Mouse (Mus musculus): Measurements from ENCODE around the gene Lrch1. TPM values are rescaled to one million over a fixed set of nuclear protein-coding genes. Genes with fewer than 3 reads are reported as not detected.

The Lrch1 gene
- polyA plus RNA-seq, 1 experiment, result 8.4 TPM

DNA sequence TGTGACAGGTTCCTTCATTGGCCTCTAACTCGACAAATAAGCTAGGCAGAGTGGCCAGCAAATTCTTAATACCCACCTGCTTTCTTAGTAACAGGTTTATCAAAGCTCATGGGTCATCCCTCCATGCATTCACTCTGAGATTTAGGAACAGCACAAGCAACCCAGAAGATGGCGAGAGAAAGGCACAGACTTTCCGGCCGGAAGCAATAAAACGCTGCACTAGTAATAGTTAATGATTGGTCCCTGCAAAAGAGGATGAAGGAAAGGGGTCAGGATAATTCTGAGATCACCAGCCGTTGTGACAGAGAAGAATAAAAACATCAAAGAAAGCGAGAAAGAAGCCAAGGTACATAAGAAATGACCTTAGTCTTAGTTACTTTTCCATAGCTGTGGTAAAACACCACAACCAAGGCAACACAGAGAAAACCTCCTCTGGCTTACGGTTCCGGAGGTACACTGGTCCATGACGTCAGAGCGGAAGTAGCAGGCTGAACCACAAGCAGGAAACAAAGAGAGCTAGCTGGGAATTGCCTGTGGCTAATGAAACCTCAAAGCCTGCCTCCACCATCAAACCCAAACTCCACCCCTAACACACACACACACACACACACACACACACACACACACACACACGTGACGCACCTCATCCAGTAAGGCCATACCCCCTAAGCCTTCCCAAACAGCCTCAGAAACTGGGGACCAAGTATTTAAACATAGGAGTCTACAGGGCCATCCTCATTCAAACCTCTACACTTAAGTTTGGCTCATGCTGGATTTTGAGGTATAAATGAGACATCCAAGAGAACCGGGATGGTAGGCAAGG lies 100.2 kb downstream of the Lrch1 start:
- no peaks in the 10 kb centered on the region for H3K36me3 ChIP-seq (ENCODE audit: control insufficient read depth, insufficient read depth, low read length)
- WGBS, result 38% methylated on average over 14 of the region's 14 CpGs
- no peaks in the 10 kb centered on the region for H3K27me3 ChIP-seq (replicated peaks; ENCODE audit: control insufficient read depth, insufficient read depth, low read length)
- H3K27ac ChIP-seq (ENCODE audit: insufficient read depth, low read depth, low read length), result peak overlapping the region; percentile 26
- H3K4me1 ChIP-seq (ENCODE audit: control insufficient read depth, insufficient read depth, low read length), result peaks cover 21% of the 10 kb centered on the region
- DNase-seq, result peak; percentile 44
- no peak for TF ChIP-seq POLR2A (IDR thresholded peaks at IDR 0.05; ENCODE audit: low read depth, low read length)
- no peak for TF ChIP-seq CTCF (conservative IDR thresholded peaks at IDR 0.05; ENCODE audit: insufficient read depth, insufficient read length, low read depth, low read length)
- no peak overlapping the region for H3K4me3 ChIP-seq (ENCODE audit: insufficient read depth, low read depth, low read length)

- Histone ChIP-seq H3K4me3 (ENCODE audit: insufficient read depth, low read depth, low read length) (no peak overlapping the region), H3K27me3 (replicated peaks; ENCODE audit: control insufficient read depth, insufficient read depth, low read length) (no peaks in the 10 kb centered on the region), H3K4me1 (ENCODE audit: control insufficient read depth, insufficient read depth, low read length) (peaks cover 18% of the 10 kb centered on the region), H3K36me3 (ENCODE audit: control insufficient read depth, insufficient read depth, low read length) (no peaks in the 10 kb centered on the region), H3K27ac (ENCODE audit: insufficient read depth, low read depth, low read length) (no peak overlapping the region)
- TF ChIP-seq POLR2A (IDR thresholded peaks at IDR 0.05; ENCODE audit: low read depth, low read length), result no peak
- no peak for TF ChIP-seq CTCF (conservative IDR thresholded peaks at IDR 0.05; ENCODE audit: insufficient read depth, insufficient read length, low read depth, low read length)
- no peak for DNase-seq
- WGBS, result 48% methylated on average over 5 of the region's 5 CpGs
Measured at GRCm38 (mm10) chr14:74846668-74847067, 101.0 kb downstream of the Lrch1 start.

DNA sequence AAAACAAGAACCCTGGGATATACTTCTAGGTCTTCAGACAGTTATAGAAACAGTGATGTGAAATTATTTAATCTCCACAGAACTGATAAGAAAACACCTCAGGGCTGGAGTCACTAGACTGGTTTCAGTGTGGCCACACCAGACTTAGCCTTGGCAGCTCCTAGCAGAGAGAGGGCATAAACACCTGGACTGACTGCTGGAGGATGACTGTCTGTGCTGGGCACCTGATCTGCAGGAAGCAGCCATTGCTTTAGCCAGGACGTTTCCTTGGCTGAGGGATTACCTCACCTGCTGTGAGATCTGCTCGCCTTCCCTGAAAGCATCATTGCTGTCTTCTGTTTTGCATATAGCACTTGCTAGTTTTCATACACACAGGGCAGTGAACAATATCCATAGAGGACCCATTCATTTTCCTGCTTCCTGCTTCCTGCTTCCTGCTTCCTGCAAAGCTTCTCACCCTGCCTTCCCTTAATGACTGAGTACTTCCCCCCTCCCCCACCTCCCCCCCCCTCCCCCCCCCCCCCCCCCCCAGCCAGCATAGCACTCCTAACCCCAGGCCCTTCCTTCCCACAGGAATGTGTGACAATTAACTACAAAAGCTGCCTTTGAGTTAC lies 101.9 kb downstream of the Lrch1 start:
- TF ChIP-seq POLR2A (IDR thresholded peaks at IDR 0.05; ENCODE audit: low read depth, low read length) (no peak), CTCF (conservative IDR thresholded peaks at IDR 0.05; ENCODE audit: insufficient read depth, insufficient read length, low read depth, low read length) (no peak)
- peak overlapping the region; percentile 45; the same call in 1 of the 2 replicates for H3K27ac ChIP-seq (ENCODE audit: insufficient read depth, low read depth, low read length)
- no peak overlapping the region for H3K4me3 ChIP-seq (ENCODE audit: insufficient read depth, low read depth, low read length)
- peaks cover 18% of the 10 kb centered on the region for H3K4me1 ChIP-seq (ENCODE audit: control insufficient read depth, insufficient read depth, low read length)
- H3K36me3 ChIP-seq (ENCODE audit: control insufficient read depth, insufficient read depth, low read length), result no peaks in the 10 kb centered on the region
- 33% methylated on average over 2 of the region's 2 CpGs for WGBS
- no peaks in the 10 kb centered on the region for H3K27me3 ChIP-seq (replicated peaks; ENCODE audit: control insufficient read depth, insufficient read depth, low read length)
- DNase-seq, result no peak

DNA sequence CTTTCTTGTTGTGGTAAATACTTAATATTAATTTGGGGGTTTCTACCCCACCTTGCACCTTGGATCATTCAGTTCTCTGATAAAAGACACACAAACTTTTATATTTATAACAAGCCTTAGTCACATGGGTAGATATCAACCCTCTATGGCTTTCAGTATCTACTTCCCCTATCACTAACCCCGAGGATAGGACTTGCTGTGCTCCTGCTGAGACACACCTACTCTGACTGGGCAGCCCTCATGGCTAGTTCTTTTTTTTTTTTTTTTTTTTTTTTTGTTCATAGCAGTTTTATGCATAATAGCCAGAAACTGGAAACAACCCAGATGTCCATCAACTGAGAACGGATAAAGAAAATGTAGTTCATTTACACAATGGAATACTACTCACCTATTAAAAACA lies 106.0 kb downstream of the Lrch1 start:
- H3K36me3 ChIP-seq (ENCODE audit: control insufficient read depth, insufficient read depth, low read length), result no peaks in the 10 kb centered on the region
- no peak for TF ChIP-seq CTCF (conservative IDR thresholded peaks at IDR 0.05; ENCODE audit: insufficient read depth, insufficient read length, low read depth, low read length)
- no peak for TF ChIP-seq POLR2A (IDR thresholded peaks at IDR 0.05; ENCODE audit: low read depth, low read length)
- H3K4me1 ChIP-seq (ENCODE audit: control insufficient read depth, insufficient read depth, low read length), result peaks cover 6% of the 10 kb centered on the region
- H3K27ac ChIP-seq (ENCODE audit: insufficient read depth, low read depth, low read length), result no peak overlapping the region
- no peak overlapping the region for H3K4me3 ChIP-seq (ENCODE audit: insufficient read depth, low read depth, low read length)
- no peak for DNase-seq
- WGBS, result 55% methylated on average over 2 of the region's 2 CpGs
- H3K27me3 ChIP-seq (replicated peaks; ENCODE audit: control insufficient read depth, insufficient read depth, low read length), result no peaks in the 10 kb centered on the region

GRCm38 (mm10) chr14:74841297-74841696 lies 106.4 kb downstream of the Lrch1 start:
- Histone ChIP-seq H3K27ac (ENCODE audit: insufficient read depth, low read depth, low read length) (no peak overlapping the region), H3K36me3 (ENCODE audit: control insufficient read depth, insufficient read depth, low read length) (no peaks in the 10 kb centered on the region), H3K27me3 (replicated peaks; ENCODE audit: control insufficient read depth, insufficient read depth, low read length) (no peaks in the 10 kb centered on the region), H3K4me3 (ENCODE audit: insufficient read depth, low read depth, low read length) (no peak overlapping the region), H3K4me1 (ENCODE audit: control insufficient read depth, insufficient read depth, low read length) (peaks cover 4% of the 10 kb centered on the region)
- no peak for TF ChIP-seq CTCF (conservative IDR thresholded peaks at IDR 0.05; ENCODE audit: insufficient read depth, insufficient read length, low read depth, low read length)
- 90% methylated on average over 3 of the region's 3 CpGs for WGBS
- no peak for DNase-seq

DNA sequence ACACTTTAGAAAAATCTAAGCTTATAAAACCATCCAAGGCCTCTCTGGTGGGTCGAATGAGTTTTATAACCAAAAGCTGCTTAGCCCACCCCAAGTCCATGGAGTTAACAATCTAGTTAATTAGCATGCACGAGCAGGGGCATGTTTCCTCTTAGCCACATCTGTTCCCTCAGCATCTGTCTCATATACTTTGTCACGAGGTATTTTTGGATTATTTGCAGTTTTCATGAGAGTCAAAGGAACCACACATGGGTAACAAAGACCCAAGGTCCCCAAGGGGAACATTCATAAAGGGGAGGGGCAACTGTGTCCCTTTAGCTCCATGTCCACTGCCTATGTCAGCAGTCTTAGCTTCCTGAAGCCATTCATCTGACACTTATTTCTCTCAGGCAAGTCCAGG lies 106.9 kb downstream of the Lrch1 start:
- WGBS, result 67% methylated on average over 3 of the region's 3 CpGs
- no peak overlapping the region for H3K4me3 ChIP-seq (ENCODE audit: insufficient read depth, low read depth, low read length)
- DNase-seq, result no peak
- no peaks in the 10 kb centered on the region for H3K36me3 ChIP-seq (ENCODE audit: control insufficient read depth, insufficient read depth, low read length)
- TF ChIP-seq POLR2A (IDR thresholded peaks at IDR 0.05; ENCODE audit: low read depth, low read length), result no peak
- TF ChIP-seq CTCF (conservative IDR thresholded peaks at IDR 0.05; ENCODE audit: insufficient read depth, insufficient read length, low read depth, low read length), result no peak
- no peak overlapping the region for H3K27ac ChIP-seq (ENCODE audit: insufficient read depth, low read depth, low read length)
- H3K27me3 ChIP-seq (replicated peaks; ENCODE audit: control insufficient read depth, insufficient read depth, low read length), result no peaks in the 10 kb centered on the region
- peaks cover 3% of the 10 kb centered on the region for H3K4me1 ChIP-seq (ENCODE audit: control insufficient read depth, insufficient read depth, low read length)

GRCm38 (mm10) chr14:74840328-74840727 lies 107.3 kb downstream of the Lrch1 start:
- H3K36me3 ChIP-seq (ENCODE audit: control insufficient read depth, insufficient read depth, low read length), result no peaks in the 10 kb centered on the region
- H3K27ac ChIP-seq (ENCODE audit: insufficient read depth, low read depth, low read length), result no peak overlapping the region
- TF ChIP-seq CTCF (conservative IDR thresholded peaks at IDR 0.05; ENCODE audit: insufficient read depth, insufficient read length, low read depth, low read length) (no peak), POLR2A (IDR thresholded peaks at IDR 0.05; ENCODE audit: low read depth, low read length) (no peak)
- H3K27me3 ChIP-seq (replicated peaks; ENCODE audit: control insufficient read depth, insufficient read depth, low read length), result no peaks in the 10 kb centered on the region
- no peak for DNase-seq
- no peaks in the 10 kb centered on the region for H3K4me1 ChIP-seq (ENCODE audit: control insufficient read depth, insufficient read depth, low read length)
- WGBS, result 74% methylated on average over 2 of the region's 2 CpGs
- no peak overlapping the region for H3K4me3 ChIP-seq (ENCODE audit: insufficient read depth, low read depth, low read length)
